Mouse (Mus musculus) right cerebral cortex, postnatal 14 days (tissue): ENCODE measurements around the gene Ang4.
"Not testable (repeated sequence)": the region's sequence is repeated elsewhere in the genome, so short reads cannot be mapped to it uniquely, and the experiment has no call there.

ENCODE experiments used
- DNase-seq: peaks from one replicate; pipeline ENCODE4 v3.0.0; 2022

The Ang4 gene

GRCm38 (mm10) chr14:51773490-51773889 lies at the start of gene Ang4:
Gene Ang4 (minus strand): TSS chr14:51773590.
- no peak for DNase-seq

DNA sequence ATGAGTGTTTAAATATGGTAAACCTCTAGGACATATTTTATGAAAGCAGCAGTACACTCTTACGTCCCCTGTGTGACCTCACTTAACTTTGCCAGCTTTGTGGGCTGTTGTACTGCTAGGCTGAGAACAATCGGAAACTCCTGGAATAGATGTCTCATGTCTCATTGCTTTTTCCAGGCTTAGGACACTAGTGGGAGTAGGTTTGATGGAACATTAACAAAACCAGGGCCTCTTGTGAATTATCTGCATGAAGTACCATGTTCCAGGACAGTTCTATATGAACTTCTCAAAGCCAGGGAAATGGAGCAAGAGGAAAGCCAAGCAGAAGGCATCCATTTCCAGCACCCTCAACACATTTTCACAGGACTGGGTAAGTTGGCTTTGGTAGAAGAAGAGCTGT lies 26.4 kb upstream of the Ang4 start, which contains the start of gene AY358078:
AY358078 (plus strand) TSS at position 301 of the 400 bp plus-strand sequence.
- no peak for DNase-seq

DNA sequence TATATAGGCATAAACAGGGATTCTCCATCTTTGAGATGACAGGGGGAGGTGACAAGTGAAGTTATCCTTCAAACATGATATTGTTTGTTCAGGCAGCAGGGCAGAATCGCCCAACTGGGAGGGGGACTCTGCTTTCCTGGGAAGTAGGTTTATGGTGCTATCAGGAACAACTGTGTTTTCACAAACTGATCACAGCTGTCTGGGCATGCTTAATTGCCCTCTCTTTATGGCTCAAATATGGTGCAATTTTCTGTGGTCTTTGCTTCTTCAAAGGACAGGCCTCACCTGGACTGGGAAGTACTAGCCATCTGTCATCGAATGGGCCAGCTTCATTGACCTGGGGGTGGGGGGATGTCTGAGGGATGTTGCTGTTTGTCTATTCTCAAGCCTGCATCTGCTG lies 20.7 kb upstream of the Ang4 start:
- DNase-seq, result no peak

DNA sequence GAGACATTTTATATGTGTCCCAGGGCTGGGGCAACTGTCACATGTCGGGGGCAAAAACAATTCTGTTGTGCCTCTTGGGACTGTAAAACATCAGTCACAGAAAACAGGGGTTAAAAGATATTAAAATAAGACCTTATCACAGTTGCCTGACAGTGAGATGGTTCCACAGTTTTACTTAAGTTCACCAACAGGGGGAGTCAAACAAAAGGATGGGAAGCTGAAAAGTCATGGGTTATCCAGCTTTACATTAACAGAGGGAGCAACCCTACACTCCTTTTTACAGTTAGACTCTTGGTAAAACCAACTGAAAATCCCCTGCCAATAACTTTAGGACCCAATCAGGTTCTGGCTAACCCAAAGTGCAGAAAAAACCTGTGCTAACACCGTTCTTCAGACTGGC lies 15.8 kb upstream of the Ang4 start:
- DNase-seq, result no peak

DNA sequence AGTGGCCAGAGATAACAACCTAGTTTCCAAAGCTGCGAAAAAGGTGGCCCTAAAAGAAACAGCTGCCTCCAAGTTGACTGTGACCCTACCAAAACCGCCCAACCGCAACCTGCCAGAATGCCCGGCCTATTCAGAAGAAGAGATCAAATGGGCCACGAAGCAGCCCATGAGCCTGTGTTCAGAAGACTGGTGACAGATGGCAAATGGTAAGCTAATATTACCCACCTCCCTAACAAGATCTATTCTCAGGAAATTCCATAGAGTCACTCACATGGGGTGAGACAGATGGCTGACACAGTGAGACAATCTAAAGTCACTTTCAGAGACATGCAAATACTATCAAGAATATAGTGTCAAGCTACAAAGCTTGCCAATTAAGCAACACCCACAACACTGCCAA lies 13.7 kb upstream of the Ang4 start:
- no peak for DNase-seq

- no peak for DNase-seq
Observed at GRCm38 (mm10) chr14:51786335-51786734, 12.9 kb upstream of the Ang4 start.

GRCm38 (mm10) chr14:51778865-51779481 lies 5.6 kb upstream of the Ang4 start:
- no peak for DNase-seq

- no peak for DNase-seq
Observed at GRCm38 (mm10) chr14:51777791-51778190, 4.4 kb upstream of the Ang4 start.

- DNase-seq, result not testable (repeated sequence)
Observed at GRCm38 (mm10) chr14:51771378-51771777, 2.0 kb downstream of the Ang4 start.

- DNase-seq, result no peak
Observed at GRCm38 (mm10) chr14:51755944-51756343, 17.4 kb downstream of the Ang4 start.

- DNase-seq, result no peak
Observed at GRCm38 (mm10) chr14:51740347-51741170, 32.8 kb downstream of the Ang4 start.

DNA sequence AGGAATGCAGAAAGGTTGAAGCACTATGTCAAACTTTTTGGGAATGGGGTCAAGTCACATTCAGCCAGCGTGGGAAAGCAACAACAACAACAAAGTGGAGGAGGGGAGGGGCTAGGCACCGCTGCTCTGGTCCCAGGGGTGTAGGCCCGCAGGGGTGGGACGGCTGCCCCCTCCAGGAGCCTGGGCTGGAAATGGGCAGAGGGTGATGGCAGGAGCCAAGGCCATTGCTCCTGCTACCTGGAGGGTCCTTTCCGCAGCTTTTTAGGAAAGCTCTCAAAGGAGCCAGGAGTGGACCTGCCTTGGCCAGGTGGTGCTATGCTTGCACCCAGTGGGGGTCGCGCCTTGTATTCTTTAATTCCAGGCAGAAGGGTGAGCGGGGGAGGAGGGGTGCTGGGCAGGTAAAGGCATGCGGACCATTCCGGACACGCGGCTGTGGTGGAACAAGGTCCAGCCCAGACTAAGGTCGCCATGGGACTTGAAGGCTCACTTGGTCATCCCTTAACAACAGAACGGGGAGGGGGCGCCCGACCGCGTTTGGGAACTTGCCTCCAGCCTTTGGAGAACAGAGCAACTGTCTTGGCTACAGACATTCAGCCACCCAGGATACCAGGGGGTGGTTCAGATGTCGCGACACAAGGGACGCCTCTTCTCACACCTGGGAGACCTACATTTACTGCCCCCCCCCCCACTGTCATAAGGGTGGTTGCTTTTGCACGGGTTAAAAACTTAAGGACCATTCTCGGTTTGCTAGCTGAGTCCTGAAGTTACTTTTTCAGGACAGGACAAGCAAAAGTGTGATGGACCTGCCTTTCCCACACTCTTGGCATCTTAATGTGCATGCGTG lies 34.0 kb downstream of the Ang4 start:
- no peak for DNase-seq

GRCm38 (mm10) chr14:51738411-51739149 lies 34.8 kb downstream of the Ang4 start:
- peak; percentile 30 for DNase-seq

DNA sequence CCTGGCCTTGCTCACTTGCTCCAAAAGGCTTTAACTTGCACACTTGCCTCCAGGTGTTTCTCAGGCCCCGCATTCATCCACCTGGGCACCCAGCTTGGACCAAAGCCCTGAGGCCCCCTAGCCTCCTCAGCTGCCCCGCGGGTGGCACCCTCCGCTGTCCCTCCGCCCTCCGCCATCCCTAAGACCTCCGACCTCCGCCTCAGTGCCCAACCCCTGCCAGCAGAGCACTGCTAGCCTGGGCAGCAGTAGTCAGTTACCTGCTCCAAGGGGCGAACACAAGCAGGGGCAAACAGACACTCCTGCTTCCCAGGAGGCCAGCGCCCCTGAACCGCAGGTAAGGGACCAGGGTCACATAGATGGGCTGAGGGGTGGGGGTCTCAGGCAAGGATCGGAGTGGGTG lies 35.4 kb downstream of the Ang4 start:
- no peak for DNase-seq

- no peak for DNase-seq
Observed at GRCm38 (mm10) chr14:51717083-51717482, 56.3 kb downstream of the Ang4 start, which contains the start of gene Gm5800. Gene Gm5800 (minus strand): TSS chr14:51717183.
